19 mouse cellular contexts compared by ENCODE assay signal in genomic region chr4:31660896-31661295, GRCm38 (mm10).
DNase-seq lines count a peak whose midpoint lies in the region; ATAC-seq and TF ChIP-seq lines count a peak whose summit lies in the region.
"Had no signal": no experiment of that assay in that cellular context is flagged by ENCODE, and none has a peak within 500 bp of the region (broad histone marks: within the 10 kb centered on the region; RNA-seq: fewer than 3 reads in every experiment).

No protein-coding gene starts in this region.

- WGBS in heart, embryonic 10.5 days = 40% methylated on average over 4 of the region's 4 CpGs
- WGBS in heart, embryonic 11.5 days (ENCODE audit: insufficient replicate concordance) = 35% methylated on average over 4 of the region's 4 CpGs

- peaks cover 13% of the 10 kb centered on the region for H3K4me1 ChIP-seq in heart, embryonic 10.5 days
- H3K4me1 ChIP-seq in heart, embryonic 11.5 days (ENCODE audit: control insufficient read depth, insufficient read depth, low read length) = no peaks in the 10 kb centered on the region; the same call in 1 of the 2 replicates
- H3K4me1 ChIP-seq: embryonic facial prominence, embryonic 12.5 days; hindbrain, embryonic 15.5 days had no signal

- no peak overlapping the region for H3K9ac ChIP-seq in heart, embryonic 11.5 days (ENCODE audit: low read depth, low read length)
- H3K9ac ChIP-seq: embryonic facial prominence, embryonic 12.5 days; forebrain, embryonic 12.5 days; hindbrain, embryonic 15.5 days had no signal

- no peak for TF ChIP-seq POLR2A in brain, embryonic 14.5 days (IDR thresholded peaks at IDR 0.05; ENCODE audit: borderline replicate concordance, extremely low read depth, insufficient read depth, insufficient read length, poor library complexity, severe bottlenecking)

- ATAC-seq in heart, embryonic 11.5 days (replicated peaks; ENCODE audit: insufficient number of reproducible peaks, low FRiP score, low TSS enrichment) = no peak
- ATAC-seq: activated CD4-positive, CD25-positive, alpha-beta regulatory T cell, adult 4 months; forebrain, embryonic 16.5 days; intestine, embryonic 16.5 days had no signal

- H3K27me3 ChIP-seq in heart, embryonic 10.5 days (ENCODE audit: insufficient read depth, poor library complexity, severe bottlenecking) = no peaks in the 10 kb centered on the region
- no peaks in the 10 kb centered on the region for H3K27me3 ChIP-seq in heart, embryonic 11.5 days (ENCODE audit: control insufficient read depth, insufficient read depth, low read length)
- H3K27me3 ChIP-seq: embryonic facial prominence, embryonic 12.5 days; forebrain, embryonic 12.5 days; hindbrain, embryonic 15.5 days had no signal

- no peak for DNase-seq in heart, embryonic 10.5 days (ENCODE audit: low spot score)
- peak; percentile 22 for DNase-seq in R1 (ENCODE audit: low read depth, low spot score)
- DNase-seq in brain, embryonic 14.5 days (ENCODE audit: low read depth) = peak; percentile 23
- no peak for DNase-seq in left cerebral cortex, adult 11 months (ENCODE audit: low spot score)
- no peak for DNase-seq in left cerebral cortex, adult 18-20 months (ENCODE audit: low spot score in 2 of 2)
- DNase-seq: adrenal gland, postnatal 14 days; cerebellum, adult 8-10 months; cerebellum, postnatal 14 days; embryo, embryonic 11 days; gastrocnemius, postnatal 14 days; heart, postnatal 36 days had no signal

- no peak overlapping the region for H3K4me3 ChIP-seq in heart, embryonic 10.5 days
- H3K4me3 ChIP-seq in heart, embryonic 11.5 days (ENCODE audit: low read depth, low read length) = no peak overlapping the region
- H3K4me3 ChIP-seq: embryonic facial prominence, embryonic 12.5 days; forebrain, embryonic 12.5 days; hindbrain, embryonic 15.5 days had no signal

- no peak overlapping the region for H3K4me2 ChIP-seq in heart, embryonic 11.5 days
- H3K4me2 ChIP-seq: embryonic facial prominence, embryonic 12.5 days; forebrain, embryonic 12.5 days; hindbrain, embryonic 15.5 days had no signal

- no peak for TF ChIP-seq CTCF in brain, embryonic 14.5 days (IDR thresholded peaks at IDR 0.05; ENCODE audit: borderline replicate concordance, extremely low read depth, insufficient read depth, insufficient read length)

- H3K36me3 ChIP-seq in heart, embryonic 10.5 days = no peaks in the 10 kb centered on the region
- H3K36me3 ChIP-seq in heart, embryonic 11.5 days (ENCODE audit: control insufficient read depth, insufficient read depth, low read length) = no peaks in the 10 kb centered on the region
- H3K36me3 ChIP-seq: embryonic facial prominence, embryonic 12.5 days; forebrain, embryonic 12.5 days; G1E; hindbrain, embryonic 15.5 days had no signal

- 0 out of 2 replicates have a peak overlapping the region, but pooled peaks have one; percentile 38 for H3K27ac ChIP-seq in heart, embryonic 10.5 days
- H3K27ac ChIP-seq in heart, embryonic 11.5 days (ENCODE audit: low read depth, low read length) = no peak overlapping the region
- H3K27ac ChIP-seq: embryonic facial prominence, embryonic 12.5 days; forebrain, embryonic 12.5 days; hindbrain, embryonic 15.5 days had no signal

- no peaks in the 10 kb centered on the region for H3K9me3 ChIP-seq in heart, embryonic 10.5 days
- H3K9me3 ChIP-seq in heart, embryonic 11.5 days (replicated peaks; ENCODE audit: control insufficient read depth, low read length) = no peaks in the 10 kb centered on the region
- H3K9me3 ChIP-seq: embryonic facial prominence, embryonic 12.5 days; forebrain, embryonic 12.5 days; hindbrain, embryonic 15.5 days had no signal

Comparison
In these comparisons a context has a peak if more than half of its experiments do, and no peak if none do; other contexts are left out.
1. DNase-seq: peak in R1 (single experiment) and brain, embryonic 14.5 days (single experiment); none in heart, embryonic 10.5 days (single experiment), left cerebral cortex, adult 11 months (single experiment) and left cerebral cortex, adult 18-20 months (0 of 2).